Mouse (Mus musculus): ENCODE measurements at regions not wholly inside any gene's neighbourhood (a gene's known extent, or its start where the extent isn't known, plus 50 kb on each side); places are given as distances from the start of the nearest gene placed in this dataset.

DNA sequence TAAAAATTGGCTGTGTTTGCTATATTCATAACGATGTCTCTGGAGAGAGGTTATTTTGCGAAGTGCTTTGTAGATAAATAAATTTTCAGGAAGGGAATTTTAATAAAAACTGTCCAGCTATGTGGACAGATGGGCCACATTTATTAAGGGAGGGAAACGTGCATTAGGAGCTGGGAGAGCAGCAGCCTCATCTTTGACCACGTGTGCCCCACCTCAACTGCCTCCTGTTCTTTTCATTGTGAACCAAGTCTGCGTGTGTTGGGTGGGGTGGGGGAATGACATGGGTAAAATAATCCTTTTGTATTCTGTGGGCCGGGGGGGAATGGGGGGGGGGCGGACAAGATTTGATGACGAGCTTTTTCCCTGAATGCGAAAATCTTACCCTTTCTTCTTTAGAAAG lies 152.6 kb downstream of the Otol1 start:
- TF ChIP-seq CTCF (IDR thresholded peaks at IDR 0.05; ENCODE audit: low read depth) (no peak), EP300 (IDR thresholded peaks at IDR 0.05; ENCODE audit: low read depth) (no peak)

Data from heart, postnatal 0 days (tissue).